Comparison of ENCODE assay signal across 11 mouse cellular contexts in genomic region chr3:126011269-126011668, GRCm38 (mm10).
DNase-seq lines count a peak whose midpoint lies in the region; TF ChIP-seq lines count a peak whose summit lies in the region.
"Had no signal": no experiment of that assay in that cellular context is flagged by ENCODE, and none has a peak within 500 bp of the region (broad histone marks: within the 10 kb centered on the region; RNA-seq: fewer than 3 reads in every experiment).

No protein-coding gene starts in this region.

- no peak for TF ChIP-seq POLR2A in kidney, adult 2 months (IDR thresholded peaks at IDR 0.05; ENCODE audit: low read depth, low read length)

- no peaks in the 10 kb centered on the region for H3K4me1 ChIP-seq in kidney, adult 2 months (ENCODE audit: control insufficient read depth, insufficient read depth, low read length)
- H3K4me1 ChIP-seq: forebrain, embryonic 15.5 days; liver, embryonic 15.5 days had no signal

- no peak overlapping the region for H3K27ac ChIP-seq in kidney, adult 2 months (ENCODE audit: insufficient read depth, low read depth, low read length)
- H3K27ac ChIP-seq: forebrain, embryonic 15.5 days; liver, embryonic 15.5 days had no signal

- TF ChIP-seq CTCF in kidney, adult 2 months (conservative IDR thresholded peaks at IDR 0.05; ENCODE audit: insufficient read depth, insufficient read length, low read depth, low read length), result no peak

- H3K4me3 ChIP-seq in kidney, adult 2 months (ENCODE audit: insufficient read depth, low read depth, low read length), result no peak overlapping the region
- H3K4me3 ChIP-seq: forebrain, embryonic 15.5 days; liver, embryonic 15.5 days had no signal

- no peaks in the 10 kb centered on the region for H3K27me3 ChIP-seq in kidney, adult 2 months (replicated peaks; ENCODE audit: control insufficient read depth, insufficient read depth, low read length)
- H3K27me3 ChIP-seq: forebrain, embryonic 15.5 days; liver, embryonic 15.5 days had no signal

- peak; percentile 24 for DNase-seq in adrenal gland, postnatal 14 days
- DNase-seq in adrenal gland, postnatal 4 days (ENCODE audit: low spot score in 2 of 2), result no peak
- DNase-seq in kidney, adult 2 months, result peak; percentile 24
- DNase-seq in kidney, adult 8-10 months, result no peak
- DNase-seq in 3T3-L1 (ENCODE audit: low read depth, low spot score), result peak; percentile 68
- peak; percentile 53 for DNase-seq in embryo, embryonic 10.5 days (ENCODE audit: low spot score)
- no peak for DNase-seq in T-cell, adult 2 months (ENCODE audit: low spot score)
- no peak for DNase-seq in layer of hippocampus, adult 9-10 months (ENCODE audit: low spot score)
- DNase-seq: B cell, adult 2 months had no signal

- no peaks in the 10 kb centered on the region for H3K36me3 ChIP-seq in kidney, adult 2 months (ENCODE audit: control insufficient read depth, insufficient read depth, low read length)
- H3K36me3 ChIP-seq: forebrain, embryonic 15.5 days; liver, embryonic 15.5 days had no signal

Comparison
In these comparisons a context has a peak if more than half of its experiments do, and no peak if none do; other contexts are left out.
1. DNase-seq: peak in adrenal gland, postnatal 14 days (single experiment), kidney, adult 2 months (single experiment), 3T3-L1 (single experiment) and embryo, embryonic 10.5 days (single experiment); none in adrenal gland, postnatal 4 days (0 of 2), kidney, adult 8-10 months (0 of 2), T-cell, adult 2 months (single experiment) and layer of hippocampus, adult 9-10 months (single experiment).